Mouse (Mus musculus): ENCODE results near the gene Ereg. TPM values are rescaled to one million over a fixed set of nuclear protein-coding genes. Genes with fewer than 3 reads are reported as not detected.

Gene Ereg
- total RNA-seq (2021), result under 1 TPM; 0.07 to 0.08 TPM
- polyA plus RNA-seq (2012; rRNA removed), result 0.04 and 0.06 TPM in 2 replicates
- long read RNA-seq, result 0 reads

- Histone ChIP-seq H3K9ac (ENCODE audit: low read depth, low read length) (no peak within 1 kb of the TSS), H3K4me1 (ENCODE audit: control insufficient read depth, insufficient read depth, low read length) (no peaks in the 10 kb centered on the region), H3K36me3 (ENCODE audit: control insufficient read depth, insufficient read depth, low read length) (no peaks in the 10 kb centered on the region), H3K27ac (no peak within 1 kb of the TSS), H3K4me3 (no peak within 1 kb of the TSS), H3K79me2 (replicated peaks; ENCODE audit: control insufficient read depth, insufficient read depth, low read length) (no peaks in the 10 kb centered on the region), H3K27me3 (ENCODE audit: control insufficient read depth, insufficient read depth, low read length) (no peaks in the 10 kb centered on the region; the same call in 1 of the 2 replicates)
- 2% methylated on average over 25 of the region's 25 CpGs for WGBS
- intact Hi-C loops (cut with DNase I), result no loop called here
- DNase-seq, result peak; percentile 4 to 18
- TF ChIP-seq EP300 (IDR thresholded peaks at IDR 0.05; ENCODE audit: insufficient read depth, low read depth, low read length) (no peak), CTCF (IDR thresholded peaks at IDR 0.05) (no peak), POLR2A (IDR thresholded peaks at IDR 0.05; ENCODE audit: insufficient read depth, low read depth, low read length) (no peak)
Observed at GRCm38 (mm10) chr5:91074450-91074950, at the start of gene Ereg. Gene Ereg (plus strand): TSS chr5:91074622.

- H3K79me2 ChIP-seq (replicated peaks; ENCODE audit: control insufficient read depth, insufficient read depth, low read length), result no peaks in the 10 kb centered on the region
- 83% methylated on average over 6 of the region's 6 CpGs for WGBS
- H3K27ac ChIP-seq, result no peak within 1 kb of the TSS
- no peak within 1 kb of the TSS for H3K9ac ChIP-seq (ENCODE audit: low read depth, low read length)
- DNase-seq, result no peak
- no peaks in the 10 kb centered on the region for H3K36me3 ChIP-seq (ENCODE audit: control insufficient read depth, insufficient read depth, low read length)
- H3K4me3 ChIP-seq, result no peak within 1 kb of the TSS
- H3K4me1 ChIP-seq (ENCODE audit: control insufficient read depth, insufficient read depth, low read length), result no peaks in the 10 kb centered on the region
- H3K27me3 ChIP-seq (ENCODE audit: control insufficient read depth, insufficient read depth, low read length), result no peaks in the 10 kb centered on the region
- intact Hi-C loops (cut with DNase I), result no loop called here
- TF ChIP-seq CTCF (IDR thresholded peaks at IDR 0.05) (no peak), EP300 (IDR thresholded peaks at IDR 0.05; ENCODE audit: insufficient read depth, low read depth, low read length) (no peak), POLR2A (IDR thresholded peaks at IDR 0.05; ENCODE audit: insufficient read depth, low read depth, low read length) (no peak)
Observed at GRCm38 (mm10) chr5:91027164-91027563, 47.3 kb upstream of the Ereg start, which contains the start of gene Epgn. Gene Epgn (plus strand): TSS chr5:91027464.

GRCm38 (mm10) chr5:91027840-91028239 lies 46.6 kb upstream of the Ereg start:
- Histone ChIP-seq H3K4me1 (ENCODE audit: control insufficient read depth, insufficient read depth, low read length) (no peaks in the 10 kb centered on the region), H3K27me3 (ENCODE audit: control insufficient read depth, insufficient read depth, low read length) (no peaks in the 10 kb centered on the region), H3K4me3 (no peak overlapping the region), H3K27ac (no peak overlapping the region), H3K79me2 (replicated peaks; ENCODE audit: control insufficient read depth, insufficient read depth, low read length) (no peaks in the 10 kb centered on the region), H3K36me3 (ENCODE audit: control insufficient read depth, insufficient read depth, low read length) (no peaks in the 10 kb centered on the region), H3K9ac (ENCODE audit: low read depth, low read length) (no peak overlapping the region)
- DNase-seq, result no peak
- intact Hi-C loops (cut with DNase I), result no loop called here
- TF ChIP-seq POLR2A (IDR thresholded peaks at IDR 0.05; ENCODE audit: insufficient read depth, low read depth, low read length) (no peak), CTCF (IDR thresholded peaks at IDR 0.05) (no peak), EP300 (IDR thresholded peaks at IDR 0.05; ENCODE audit: insufficient read depth, low read depth, low read length) (no peak)
- 46% methylated on average over 1 of the region's 1 CpGs for WGBS

GRCm38 (mm10) chr5:91030629-91031028 lies 43.8 kb upstream of the Ereg start:
- 73% methylated on average over 2 of the region's 2 CpGs for WGBS
- intact Hi-C loops (cut with DNase I), result loop anchor here (5.0 kb wide), 1 partner anchor 78 kb away; no protein-coding TSS in a partner anchor

GRCm38 (mm10) chr5:91035341-91035740 lies 39.1 kb upstream of the Ereg start:
- 52% methylated on average over 2 of the region's 2 CpGs for WGBS
- no peak for TF ChIP-seq POLR2A (IDR thresholded peaks at IDR 0.05; ENCODE audit: insufficient read depth, low read depth, low read length)
- TF ChIP-seq EP300 (IDR thresholded peaks at IDR 0.05; ENCODE audit: insufficient read depth, low read depth, low read length), result no peak
- no peak for TF ChIP-seq CTCF (IDR thresholded peaks at IDR 0.05)
- Histone ChIP-seq H3K4me3 (no peak overlapping the region), H3K9ac (ENCODE audit: low read depth, low read length) (no peak overlapping the region), H3K79me2 (replicated peaks; ENCODE audit: control insufficient read depth, insufficient read depth, low read length) (no peaks in the 10 kb centered on the region), H3K36me3 (ENCODE audit: control insufficient read depth, insufficient read depth, low read length) (no peaks in the 10 kb centered on the region), H3K4me1 (ENCODE audit: control insufficient read depth, insufficient read depth, low read length) (no peaks in the 10 kb centered on the region), H3K27ac (no peak overlapping the region), H3K27me3 (ENCODE audit: control insufficient read depth, insufficient read depth, low read length) (no peaks in the 10 kb centered on the region)
- DNase-seq, result no peak
- intact Hi-C loops (cut with DNase I), result no loop called here

More at GRCm38 (mm10) chr5:91030629-91031028, 43.8 kb upstream of the Ereg start:
- Histone ChIP-seq H3K9ac (ENCODE audit: low read depth, low read length) (no peak overlapping the region), H3K36me3 (ENCODE audit: control insufficient read depth, insufficient read depth, low read length) (no peaks in the 10 kb centered on the region), H3K27me3 (ENCODE audit: control insufficient read depth, insufficient read depth, low read length) (no peaks in the 10 kb centered on the region), H3K4me1 (ENCODE audit: control insufficient read depth, insufficient read depth, low read length) (no peaks in the 10 kb centered on the region), H3K4me3 (no peak overlapping the region), H3K79me2 (replicated peaks; ENCODE audit: control insufficient read depth, insufficient read depth, low read length) (no peaks in the 10 kb centered on the region), H3K27ac (no peak overlapping the region)
- DNase-seq, result no peak
- TF ChIP-seq CTCF (IDR thresholded peaks at IDR 0.05) (peak; percentile 42), EP300 (IDR thresholded peaks at IDR 0.05; ENCODE audit: insufficient read depth, low read depth, low read length) (no peak), POLR2A (IDR thresholded peaks at IDR 0.05; ENCODE audit: insufficient read depth, low read depth, low read length) (no peak)

GRCm38 (mm10) chr5:91036628-91037027 lies 37.8 kb upstream of the Ereg start:
- WGBS, result 63% methylated on average over 4 of the region's 4 CpGs
- Histone ChIP-seq H3K36me3 (ENCODE audit: control insufficient read depth, insufficient read depth, low read length) (no peaks in the 10 kb centered on the region), H3K27ac (no peak overlapping the region), H3K4me3 (no peak overlapping the region), H3K27me3 (ENCODE audit: control insufficient read depth, insufficient read depth, low read length) (no peaks in the 10 kb centered on the region), H3K79me2 (replicated peaks; ENCODE audit: control insufficient read depth, insufficient read depth, low read length) (no peaks in the 10 kb centered on the region), H3K4me1 (ENCODE audit: control insufficient read depth, insufficient read depth, low read length) (no peaks in the 10 kb centered on the region), H3K9ac (ENCODE audit: low read depth, low read length) (no peak overlapping the region)
- DNase-seq, result peak in 1 of 2 experiments; percentile 5
- no peak for TF ChIP-seq CTCF (IDR thresholded peaks at IDR 0.05)
- no peak for TF ChIP-seq EP300 (IDR thresholded peaks at IDR 0.05; ENCODE audit: insufficient read depth, low read depth, low read length)
- no peak for TF ChIP-seq POLR2A (IDR thresholded peaks at IDR 0.05; ENCODE audit: insufficient read depth, low read depth, low read length)
- intact Hi-C loops (cut with DNase I), result no loop called here

Data from heart, adult 2 months (tissue).